Mouse (Mus musculus) ES-E14 (cell line): Measurements from ENCODE around the gene Ddx46. TPM values are rescaled to one million over a fixed set of nuclear protein-coding genes. Genes with fewer than 3 reads are reported as not detected.

ENCODE experiments used
- DNase-seq: peaks from one replicate; pipeline ENCODE4 v3.0.0-alpha.2; 2013; ENCODE audit warnings: low read depth, low spot score
- H3K27ac ChIP-seq: 2 replicates; pipeline ENCODE4 v1.5.1; 2012; ENCODE audit warnings: low read depth, mild to moderate bottlenecking, low read length, moderate library complexity, mixed read lengths; ENCODE audit not compliant: poor library complexity, insufficient read depth, severe bottlenecking
- H3K36me3 ChIP-seq: 2 replicates; pipeline ENCODE4 v1.6.1; 2012; ENCODE audit warnings: mild to moderate bottlenecking, low read length, moderate library complexity, mixed read lengths; ENCODE audit not compliant: control insufficient read depth, poor library complexity, insufficient read depth, severe bottlenecking
- H3K4me1 ChIP-seq, 2 experiments: fragments of 150-350 bp in 1 of 2; sonication (generic) in 1 of 2; 2 replicates each; pipeline ENCODE4 v1.6.1; 2012; ENCODE audit warnings: low read length in 2 of 2, mild to moderate bottlenecking in 1 of 2, mixed read lengths in 1 of 2; ENCODE audit not compliant: control insufficient read depth in 2 of 2, insufficient read depth in 2 of 2, poor library complexity in 1 of 2
- H3K4me3 ChIP-seq, 2 experiments: fragments of 150-350 bp in 1 of 2; sonication (generic) in 1 of 2; 2 replicates each; pipeline ENCODE4 v1.5.1; 2012; ENCODE audit warnings: low read length in 2 of 2, low read depth in 1 of 2, mild to moderate bottlenecking in 1 of 2, mixed read lengths in 1 of 2; ENCODE audit not compliant: insufficient read depth in 1 of 2, poor library complexity in 1 of 2, severe bottlenecking in 1 of 2
- H3K9ac ChIP-seq: 2 replicates; pipeline ENCODE4 v1.6.1; 2012; ENCODE audit warnings: low read depth, mild to moderate bottlenecking, low read length, mixed read lengths; ENCODE audit not compliant: poor library complexity, insufficient read depth, severe bottlenecking
- H3K9me3 ChIP-seq: fragments of 150-350 bp; sonication (generic); 2 replicates; pipeline ENCODE4 v1.6.1; 2012; ENCODE audit warnings: low read depth, mild to moderate bottlenecking, low read length; ENCODE audit not compliant: control insufficient read depth, insufficient read depth
- CHD2 ChIP-seq: IDR thresholded peaks from 2 replicates; pipeline ENCODE4 v1.6.1; 2014; ENCODE audit warnings: mild to moderate bottlenecking, low read depth, low read length, inconsistent platforms
- HCFC1 ChIP-seq: IDR thresholded peaks from 2 replicates; pipeline ENCODE4 v1.6.1; 2012; ENCODE audit warnings: low read length, inconsistent platforms, borderline replicate concordance; ENCODE audit not compliant: insufficient read depth
- MAFK ChIP-seq: IDR thresholded peaks from 2 replicates; pipeline ENCODE4 v1.6.1; 2014; ENCODE audit warnings: mild to moderate bottlenecking, low read depth, low read length, inconsistent platforms; ENCODE audit not compliant: insufficient read depth
- ZC3H11A ChIP-seq: IDR thresholded peaks from 2 replicates; pipeline ENCODE4 v1.6.1; 2012; ENCODE audit warnings: low read depth, mild to moderate bottlenecking, inconsistent platforms, low read length, borderline replicate concordance
- ZNF384 ChIP-seq: IDR thresholded peaks from 2 replicates; pipeline ENCODE4 v1.6.1; 2012; ENCODE audit warnings: low read depth, low read length, inconsistent platforms
- in situ Hi-C, 2 experiments: fragments of 600-800 bp; cut with MboI; formaldehyde crosslinking; loops; one replicate each; pipeline ENCODE4 v1.15.1; 2025; ENCODE audit warnings: low sequenced_read_pairs in 2 of 2, inconsistent platforms in 1 of 2; ENCODE audit not compliant: unreplicated experiment in 2 of 2
- total RNA-seq: library from RNA; depleted of rRNA; stranded (reverse); fragments of 300-350 nt; gene quantifications from 2 replicates; pipeline ENCODE4 v1.2.3, GENCODE M21; 2012

Ddx46 gene
- total RNA-seq, 1 experiment: 56.4 TPM

DNA sequence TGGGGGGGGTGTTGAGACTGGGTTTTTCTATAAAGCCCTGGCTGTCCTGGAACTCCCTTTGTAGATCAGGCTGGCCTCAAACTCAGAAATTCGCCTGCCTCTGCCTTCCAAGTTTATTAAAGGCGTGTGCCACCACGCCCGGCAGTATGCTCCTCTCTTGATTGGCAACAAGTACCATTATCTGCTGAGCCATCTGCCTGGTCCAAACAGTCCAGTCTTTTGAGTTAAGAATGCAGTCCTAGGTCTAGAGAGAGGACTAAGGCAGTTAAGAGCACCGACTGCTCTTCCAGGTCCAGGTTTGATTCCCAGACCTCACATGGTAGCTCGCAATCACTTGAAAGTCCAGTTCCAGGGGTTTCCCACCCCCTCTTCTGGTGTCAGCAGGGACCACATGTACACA is 16.2 kb downstream of the Ddx46 start:
- H3K36me3 ChIP-seq: peaks cover 63% of the 10 kb centered on the region
- H3K9me3 ChIP-seq: no peaks in the 10 kb centered on the region
- in situ Hi-C loops: no loop called here
- H3K4me3 ChIP-seq: no peak overlapping the region
- no peak overlapping the region for H3K27ac ChIP-seq
- no peak overlapping the region for H3K9ac ChIP-seq
- DNase-seq: no peak
- H3K4me1 ChIP-seq: no peaks in the 10 kb centered on the region
- TF ChIP-seq CHD2 (no peak), ZC3H11A (no peak)

DNA sequence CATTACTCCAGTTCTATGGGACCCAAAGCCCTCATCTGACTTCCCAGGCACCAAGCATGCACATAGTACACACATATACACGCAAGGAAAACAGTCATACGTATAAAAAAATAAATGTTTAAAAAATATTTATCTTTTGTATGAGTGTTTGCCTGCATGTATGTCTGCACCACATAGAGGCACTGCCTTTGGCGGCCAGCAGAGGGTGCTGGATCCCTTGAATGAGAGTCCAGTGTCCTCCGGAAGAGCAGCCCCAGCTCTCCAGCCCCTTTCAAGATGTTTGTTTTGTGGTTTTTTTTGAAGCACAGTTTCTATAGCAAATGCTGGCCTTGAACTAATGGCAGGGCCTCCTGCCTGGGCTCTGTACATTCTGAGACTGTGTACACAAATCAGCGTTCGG is 33.7 kb downstream of the Ddx46 start:
- in situ Hi-C loops: no loop called here
- Histone ChIP-seq H3K9ac (no peak overlapping the region), H3K36me3 (peaks cover 51% of the 10 kb centered on the region), H3K9me3 (no peaks in the 10 kb centered on the region), H3K4me1 (no peaks in the 10 kb centered on the region), H3K4me3 (no peak overlapping the region), H3K27ac (no peak overlapping the region)
- DNase-seq: peak; percentile 25
- TF ChIP-seq ZC3H11A (no peak), ZNF384 (no peak), HCFC1 (no peak), MAFK (no peak), CHD2 (no peak)

GRCm38 (mm10) chr13:55672711-55673110 is 37.9 kb downstream of the Ddx46 start:
- H3K27ac ChIP-seq: no peak overlapping the region
- no peak overlapping the region for H3K9ac ChIP-seq
- no peaks in the 10 kb centered on the region for H3K9me3 ChIP-seq
- no peaks in the 10 kb centered on the region for H3K4me1 ChIP-seq
- in situ Hi-C loops: no loop called here
- no peak overlapping the region for H3K4me3 ChIP-seq
- DNase-seq: no peak
- TF ChIP-seq ZC3H11A (no peak), CHD2 (no peak), MAFK (no peak), HCFC1 (no peak), ZNF384 (no peak)
- peaks cover 61% of the 10 kb centered on the region for H3K36me3 ChIP-seq

DNA sequence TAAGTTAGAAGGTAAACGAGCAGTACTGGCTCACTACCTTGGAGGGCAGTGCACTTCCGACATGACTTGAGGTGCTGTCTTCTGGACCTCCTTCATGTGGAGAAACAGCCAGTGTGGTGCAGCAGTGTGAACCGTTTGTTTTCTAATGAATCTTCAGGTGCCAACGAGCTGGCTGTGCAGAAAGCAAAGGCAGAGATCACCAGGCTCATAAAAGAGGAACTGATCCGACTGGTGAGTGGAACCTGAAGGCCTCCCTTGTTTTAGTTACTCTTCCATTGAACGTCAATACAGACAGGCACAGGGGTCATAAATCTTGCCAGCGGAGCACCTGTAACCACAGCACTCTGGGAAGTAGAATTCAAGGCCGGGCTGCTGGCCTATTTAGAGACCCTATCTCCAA is 42.5 kb downstream of the Ddx46 start:
- Histone ChIP-seq H3K9ac (no peak overlapping the region), H3K4me1 (no peaks in the 10 kb centered on the region), H3K27ac (no peak overlapping the region), H3K4me3 (no peak overlapping the region), H3K36me3 (peaks cover 53% of the 10 kb centered on the region), H3K9me3 (no peaks in the 10 kb centered on the region)
- in situ Hi-C loops: no loop called here
- no peak for TF ChIP-seq HCFC1
- TF ChIP-seq ZC3H11A: no peak
- TF ChIP-seq CHD2: no peak
- TF ChIP-seq ZNF384: no peak
- TF ChIP-seq MAFK: no peak
- DNase-seq: no peak

- in situ Hi-C loops: no loop called here
- H3K9ac ChIP-seq: no peak overlapping the region
- H3K36me3 ChIP-seq: peaks cover 25% of the 10 kb centered on the region
- H3K9me3 ChIP-seq: no peaks in the 10 kb centered on the region
- no peak overlapping the region for H3K27ac ChIP-seq
- TF ChIP-seq ZNF384: no peak
- no peak for TF ChIP-seq CHD2
- TF ChIP-seq HCFC1: no peak
- no peak for TF ChIP-seq ZC3H11A
- no peak for TF ChIP-seq MAFK
- no peak overlapping the region for H3K4me3 ChIP-seq
- no peaks in the 10 kb centered on the region for H3K4me1 ChIP-seq
- DNase-seq: no peak
Observed at GRCm38 (mm10) chr13:55682201-55682600, 47.4 kb downstream of the Ddx46 start.
